Mouse (Mus musculus): ENCODE data around the gene Ildr2. TPM values are rescaled to one million over a fixed set of nuclear protein-coding genes. Genes with fewer than 3 reads are reported as not detected.

Gene Ildr2
- polyA plus RNA-seq, 1 experiment from 2014 or later, result 4.0 TPM

DNA sequence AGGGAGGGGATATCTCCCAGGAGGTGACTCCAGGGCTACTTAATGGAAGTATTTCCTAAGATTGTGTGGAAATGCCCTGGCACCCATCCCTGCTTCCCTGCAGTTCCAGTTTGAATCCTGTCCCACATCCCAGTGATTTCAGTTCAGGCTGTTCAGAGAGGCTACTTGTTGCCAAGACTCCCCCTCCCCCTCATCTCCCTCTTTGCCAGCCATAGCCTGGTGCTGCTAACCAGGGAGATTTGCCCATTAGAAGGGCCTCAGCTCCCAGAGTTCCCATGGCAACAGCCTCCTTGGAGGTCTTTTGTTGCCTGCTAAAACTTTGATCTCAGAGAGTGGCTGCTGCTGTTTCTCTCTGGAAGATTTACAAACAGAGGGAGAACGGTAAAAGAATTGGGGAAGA, 26.6 kb downstream of the Ildr2 start:
- WGBS, result 0% methylated on average over 1 of the region's 1 CpGs
- H3K36me3 ChIP-seq (ENCODE audit: control insufficient read depth, insufficient read depth, low read length), result no peaks in the 10 kb centered on the region
- ATAC-seq, result peak; percentile 89
- no peak overlapping the region for H3K4me3 ChIP-seq (ENCODE audit: low read depth, low read length)
- no peak overlapping the region for H3K9ac ChIP-seq (ENCODE audit: low read depth, low read length)
- H3K27ac ChIP-seq (ENCODE audit: low read length), result peak overlapping the region; percentile 83
- H3K4me2 ChIP-seq (ENCODE audit: low read length), result peak overlapping the region; percentile 32
- no peaks in the 10 kb centered on the region for H3K9me3 ChIP-seq (replicated peaks; ENCODE audit: control insufficient read depth, low read length, poor library complexity, severe bottlenecking)
- peaks cover 70% of the 10 kb centered on the region for H3K4me1 ChIP-seq (ENCODE audit: control insufficient read depth, insufficient read depth, low read length)
- H3K27me3 ChIP-seq (ENCODE audit: control insufficient read depth, insufficient read depth, low read depth, low read length), result no peaks in the 10 kb centered on the region

DNA sequence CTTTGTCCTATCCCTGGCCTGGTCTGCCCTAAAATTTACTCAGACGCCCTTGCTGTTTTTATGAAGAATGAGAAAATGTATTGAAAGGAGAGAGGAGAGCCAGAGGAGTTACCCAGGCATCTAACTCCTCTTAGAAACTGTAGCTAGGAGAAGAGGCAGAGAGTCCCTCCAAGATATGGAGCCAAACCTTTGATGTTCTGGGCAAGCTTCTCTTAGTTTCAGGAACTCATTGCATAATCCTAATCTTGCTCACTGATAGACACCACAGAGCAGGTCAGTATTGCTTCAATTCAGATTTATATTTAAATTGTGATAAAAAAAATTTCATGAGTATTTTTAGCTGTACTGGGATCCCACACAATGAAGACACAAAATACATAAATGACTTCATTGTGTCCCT, 27.3 kb downstream of the Ildr2 start:
- Histone ChIP-seq H3K4me3 (ENCODE audit: low read depth, low read length) (no peak overlapping the region), H3K27ac (ENCODE audit: low read length) (peak overlapping the region; percentile 83), H3K4me1 (ENCODE audit: control insufficient read depth, insufficient read depth, low read length) (peaks cover 73% of the 10 kb centered on the region), H3K36me3 (ENCODE audit: control insufficient read depth, insufficient read depth, low read length) (no peaks in the 10 kb centered on the region), H3K4me2 (ENCODE audit: low read length) (peak overlapping the region; percentile 32; the same call in 1 of the 2 replicates), H3K9ac (ENCODE audit: low read depth, low read length) (no peak overlapping the region), H3K9me3 (replicated peaks; ENCODE audit: control insufficient read depth, low read length, poor library complexity, severe bottlenecking) (no peaks in the 10 kb centered on the region), H3K27me3 (ENCODE audit: control insufficient read depth, insufficient read depth, low read depth, low read length) (no peaks in the 10 kb centered on the region)
- ATAC-seq, result no peak
- 6% methylated on average over 1 of the region's 1 CpGs for whole genome bisulfite sequencing

- Histone ChIP-seq H3K27ac (ENCODE audit: low read length) (peak overlapping the region; percentile 68), H3K9me3 (replicated peaks; ENCODE audit: control insufficient read depth, low read length, poor library complexity, severe bottlenecking) (no peaks in the 10 kb centered on the region), H3K4me2 (ENCODE audit: low read length) (no peak overlapping the region), H3K4me3 (ENCODE audit: low read depth, low read length) (no peak overlapping the region), H3K9ac (ENCODE audit: low read depth, low read length) (0 out of 2 replicates have a peak overlapping the region, but pooled peaks have one; percentile 3), H3K27me3 (ENCODE audit: control insufficient read depth, insufficient read depth, low read depth, low read length) (no peaks in the 10 kb centered on the region), H3K36me3 (ENCODE audit: control insufficient read depth, insufficient read depth, low read length) (no peaks in the 10 kb centered on the region), H3K4me1 (ENCODE audit: control insufficient read depth, insufficient read depth, low read length) (peaks cover 79% of the 10 kb centered on the region)
- 25% methylated on average over 3 of the region's 3 CpGs for WGBS
- ATAC-seq, result no peak; the same call in 1 of the 2 replicates
Measured at GRCm38 (mm10) chr1:166281836-166282235, 27.9 kb downstream of the Ildr2 start.

GRCm38 (mm10) chr1:166282597-166283210, 28.8 kb downstream of the Ildr2 start:
- peak overlapping the region; percentile 46 for H3K4me2 ChIP-seq (ENCODE audit: low read length)
- no peaks in the 10 kb centered on the region for H3K36me3 ChIP-seq (ENCODE audit: control insufficient read depth, insufficient read depth, low read length)
- WGBS, result 2% methylated on average over 22 of the region's 22 CpGs
- H3K27me3 ChIP-seq (ENCODE audit: control insufficient read depth, insufficient read depth, low read depth, low read length), result no peaks in the 10 kb centered on the region
- H3K4me3 ChIP-seq (ENCODE audit: low read depth, low read length), result no peak overlapping the region
- H3K9me3 ChIP-seq (replicated peaks; ENCODE audit: control insufficient read depth, low read length, poor library complexity, severe bottlenecking), result no peaks in the 10 kb centered on the region
- H3K4me1 ChIP-seq (ENCODE audit: control insufficient read depth, insufficient read depth, low read length), result peaks cover 82% of the 10 kb centered on the region
- H3K27ac ChIP-seq (ENCODE audit: low read length), result peak overlapping the region; percentile 68
- ATAC-seq, result peak; percentile 79
- H3K9ac ChIP-seq (ENCODE audit: low read depth, low read length), result peak overlapping the region; percentile 15; the same call in 1 of the 2 replicates

- 41% methylated on average over 6 of the region's 6 CpGs for WGBS
- peaks cover 76% of the 10 kb centered on the region for H3K4me1 ChIP-seq (ENCODE audit: control insufficient read depth, insufficient read depth, low read length)
- no peak overlapping the region for H3K9ac ChIP-seq (ENCODE audit: low read depth, low read length)
- H3K36me3 ChIP-seq (ENCODE audit: control insufficient read depth, insufficient read depth, low read length), result no peaks in the 10 kb centered on the region
- no peak overlapping the region for H3K4me2 ChIP-seq (ENCODE audit: low read length)
- no peak overlapping the region for H3K4me3 ChIP-seq (ENCODE audit: low read depth, low read length)
- no peak for ATAC-seq
- H3K27ac ChIP-seq (ENCODE audit: low read length), result peak overlapping the region; percentile 68; the same call in 1 of the 2 replicates
- no peaks in the 10 kb centered on the region for H3K27me3 ChIP-seq (ENCODE audit: control insufficient read depth, insufficient read depth, low read depth, low read length)
- no peaks in the 10 kb centered on the region for H3K9me3 ChIP-seq (replicated peaks; ENCODE audit: control insufficient read depth, low read length, poor library complexity, severe bottlenecking)
Measured at GRCm38 (mm10) chr1:166283451-166283850, 29.5 kb downstream of the Ildr2 start.

- Histone ChIP-seq H3K27ac (ENCODE audit: low read length) (peak overlapping the region; percentile 64), H3K4me3 (ENCODE audit: low read depth, low read length) (no peak overlapping the region), H3K36me3 (ENCODE audit: control insufficient read depth, insufficient read depth, low read length) (no peaks in the 10 kb centered on the region), H3K9ac (ENCODE audit: low read depth, low read length) (no peak overlapping the region), H3K4me2 (ENCODE audit: low read length) (no peak overlapping the region), H3K9me3 (replicated peaks; ENCODE audit: control insufficient read depth, low read length, poor library complexity, severe bottlenecking) (no peaks in the 10 kb centered on the region), H3K4me1 (ENCODE audit: control insufficient read depth, insufficient read depth, low read length) (peaks cover 66% of the 10 kb centered on the region), H3K27me3 (ENCODE audit: control insufficient read depth, insufficient read depth, low read depth, low read length) (no peaks in the 10 kb centered on the region)
- 38% methylated on average over 8 of the region's 8 CpGs for WGBS
- no peak for ATAC-seq
Measured at GRCm38 (mm10) chr1:166284390-166284789, 30.5 kb downstream of the Ildr2 start.

DNA sequence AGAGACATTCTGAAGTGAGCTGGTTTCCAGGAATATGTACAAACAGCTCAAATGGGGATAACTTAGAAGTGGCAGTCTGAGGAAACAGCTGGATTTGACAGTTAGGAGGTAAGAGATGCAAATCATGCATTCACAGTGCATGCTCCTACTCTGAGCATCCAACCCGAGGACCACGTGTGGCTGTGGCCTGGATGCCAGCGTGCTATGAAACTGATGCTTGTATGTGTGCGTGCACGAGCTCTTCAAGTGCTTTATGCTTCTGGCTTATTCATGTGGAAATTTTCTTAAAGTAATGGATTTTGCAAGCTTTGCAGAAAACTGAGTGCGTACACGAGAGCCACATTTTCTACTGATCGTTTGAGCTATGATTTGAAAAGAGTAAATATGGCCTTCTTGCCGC, 32.3 kb downstream of the Ildr2 start:
- no peak overlapping the region for H3K9ac ChIP-seq (ENCODE audit: low read depth, low read length)
- no peaks in the 10 kb centered on the region for H3K36me3 ChIP-seq (ENCODE audit: control insufficient read depth, insufficient read depth, low read length)
- ATAC-seq, result no peak
- WGBS, result 30% methylated on average over 9 of the region's 9 CpGs
- no peaks in the 10 kb centered on the region for H3K9me3 ChIP-seq (replicated peaks; ENCODE audit: control insufficient read depth, low read length, poor library complexity, severe bottlenecking)
- H3K4me1 ChIP-seq (ENCODE audit: control insufficient read depth, insufficient read depth, low read length), result peaks cover 48% of the 10 kb centered on the region
- H3K4me3 ChIP-seq (ENCODE audit: low read depth, low read length), result no peak overlapping the region
- H3K4me2 ChIP-seq (ENCODE audit: low read length), result no peak overlapping the region
- no peaks in the 10 kb centered on the region for H3K27me3 ChIP-seq (ENCODE audit: control insufficient read depth, insufficient read depth, low read depth, low read length)
- peak overlapping the region; percentile 41 for H3K27ac ChIP-seq (ENCODE audit: low read length)

- ATAC-seq, result no peak
- Histone ChIP-seq H3K4me2 (ENCODE audit: low read length) (no peak overlapping the region), H3K4me1 (ENCODE audit: control insufficient read depth, insufficient read depth, low read length) (peaks cover 12% of the 10 kb centered on the region), H3K4me3 (ENCODE audit: low read depth, low read length) (no peak overlapping the region), H3K9ac (ENCODE audit: low read depth, low read length) (no peak overlapping the region), H3K27ac (ENCODE audit: low read length) (no peak overlapping the region), H3K36me3 (ENCODE audit: control insufficient read depth, insufficient read depth, low read length) (no peaks in the 10 kb centered on the region), H3K9me3 (replicated peaks; ENCODE audit: control insufficient read depth, low read length, poor library complexity, severe bottlenecking) (no peaks in the 10 kb centered on the region), H3K27me3 (ENCODE audit: control insufficient read depth, insufficient read depth, low read depth, low read length) (no peaks in the 10 kb centered on the region)
- WGBS, result 95% methylated on average over 6 of the region's 6 CpGs
Measured at GRCm38 (mm10) chr1:166290562-166290961, 36.6 kb downstream of the Ildr2 start.

DNA sequence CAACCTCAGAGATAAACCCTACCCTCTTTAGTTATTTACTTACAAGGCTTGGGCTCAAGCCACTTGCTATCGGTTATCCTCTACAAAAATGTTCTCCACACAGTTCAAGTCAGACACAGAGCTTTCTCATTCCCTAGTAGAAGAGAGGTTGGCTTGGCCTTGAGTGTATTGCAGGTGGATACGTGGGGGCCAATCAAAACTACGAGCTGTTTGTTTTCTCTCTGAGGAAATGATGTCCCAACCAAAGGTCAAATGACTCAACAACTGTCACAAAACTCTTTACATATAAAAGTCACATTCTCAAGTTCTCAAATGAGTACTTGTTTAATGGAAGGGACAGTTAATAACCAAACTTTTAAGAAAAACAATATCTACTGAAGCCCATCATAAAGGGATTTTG, 39.1 kb downstream of the Ildr2 start:
- Histone ChIP-seq H3K4me1 (ENCODE audit: control insufficient read depth, insufficient read depth, low read length) (no peaks in the 10 kb centered on the region), H3K36me3 (ENCODE audit: control insufficient read depth, insufficient read depth, low read length) (no peaks in the 10 kb centered on the region), H3K9me3 (replicated peaks; ENCODE audit: control insufficient read depth, low read length, poor library complexity, severe bottlenecking) (no peaks in the 10 kb centered on the region), H3K4me3 (ENCODE audit: low read depth, low read length) (no peak overlapping the region), H3K9ac (ENCODE audit: low read depth, low read length) (no peak overlapping the region), H3K27ac (ENCODE audit: low read length) (no peak overlapping the region), H3K27me3 (ENCODE audit: control insufficient read depth, insufficient read depth, low read depth, low read length) (no peaks in the 10 kb centered on the region), H3K4me2 (ENCODE audit: low read length) (no peak overlapping the region)
- WGBS, result 94% methylated on average over 3 of the region's 3 CpGs
- no peak for ATAC-seq
